Mouse (Mus musculus) right cerebral cortex, adult 18-20 months (tissue): ENCODE results near the gene Mttp.

Source experiments
- DNase-seq: peaks from one replicate; pipeline ENCODE4 v3.0.0; 2022; ENCODE audit warnings: mixed read lengths

Mttp gene

GRCm38 (mm10) chr3:138049555-138049954 is 95.2 kb downstream of the Mttp start:
- no peak for DNase-seq

GRCm38 (mm10) chr3:138043316-138043715 is 101.5 kb downstream of the Mttp start:
- DNase-seq, result no peak

- no peak for DNase-seq
Observed at GRCm38 (mm10) chr3:138041591-138042301, 103.0 kb downstream of the Mttp start.

GRCm38 (mm10) chr3:138040938-138041337 is 103.8 kb downstream of the Mttp start:
- no peak for DNase-seq
